8 mouse cellular contexts compared by ENCODE assay signal in the genomic region with DNA sequence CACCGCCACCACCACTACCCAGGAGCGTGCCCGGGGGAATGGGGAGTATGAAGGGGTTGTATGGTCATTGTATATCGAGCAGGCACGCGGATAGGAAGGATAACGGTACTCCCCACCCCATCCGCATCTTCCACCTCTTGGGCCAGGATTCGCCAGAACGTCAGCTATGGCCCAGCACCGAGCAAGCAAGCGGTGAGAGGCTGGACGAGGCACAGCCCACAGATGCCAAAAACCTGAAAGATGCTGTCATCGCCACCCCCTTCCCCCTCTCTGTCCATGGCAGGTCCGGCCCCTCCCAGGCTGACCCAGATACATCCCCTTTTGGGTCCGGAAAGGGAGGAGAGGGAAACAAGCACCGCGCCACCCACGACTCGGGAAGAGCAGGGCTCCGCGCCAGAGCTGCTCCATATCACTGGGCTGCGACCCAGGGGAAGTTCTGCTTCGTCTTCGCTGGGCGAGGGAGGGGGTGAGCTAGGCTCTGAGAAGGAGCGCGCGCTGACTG. TPM values are rescaled to one million over a fixed set of nuclear protein-coding genes. Genes with fewer than 3 reads are reported as not detected.
DNase-seq lines count a peak whose midpoint lies in the region; ATAC-seq and TF ChIP-seq lines count a peak whose summit lies in the region.

No protein-coding gene starts in this region.

- peak overlapping the region; percentile 85 for H3K4me2 ChIP-seq in forebrain, embryonic 11.5 days (ENCODE audit: low read depth, low read length, severe bottlenecking)
- H3K4me2 ChIP-seq in heart, embryonic 16.5 days (ENCODE audit: low read depth, low read length) = peak overlapping the region; percentile 95
- peak overlapping the region; percentile 90 for H3K4me2 ChIP-seq in kidney, postnatal 0 days (ENCODE audit: low read length)
- peak overlapping the region; percentile 82 for H3K4me2 ChIP-seq in neural tube, embryonic 14.5 days (ENCODE audit: low read depth, low read length)

- no peak for TF ChIP-seq CTCF in kidney, postnatal 0 days (IDR thresholded peaks at IDR 0.05; ENCODE audit: low read depth)

- H3K9ac ChIP-seq in forebrain, embryonic 11.5 days (ENCODE audit: low read length) = peak overlapping the region; percentile 35
- peak overlapping the region; percentile 56; the same call in 1 of the 2 replicates for H3K9ac ChIP-seq in heart, embryonic 16.5 days (ENCODE audit: low read length)
- H3K9ac ChIP-seq in kidney, postnatal 0 days (ENCODE audit: low read depth, low read length) = no peak overlapping the region
- peak overlapping the region; percentile 25; the same call in 1 of the 2 replicates for H3K9ac ChIP-seq in neural tube, embryonic 14.5 days (replicated peaks; ENCODE audit: low read depth, low read length)

- no peaks in the 10 kb centered on the region for H3K9me3 ChIP-seq in forebrain, embryonic 11.5 days (ENCODE audit: control insufficient read depth, low read length)
- no peaks in the 10 kb centered on the region for H3K9me3 ChIP-seq in heart, embryonic 16.5 days (replicated peaks; ENCODE audit: control insufficient read depth, low read length)
- H3K9me3 ChIP-seq in kidney, postnatal 0 days (replicated peaks; ENCODE audit: low read length) = no peaks in the 10 kb centered on the region
- H3K9me3 ChIP-seq in neural tube, embryonic 14.5 days (ENCODE audit: control insufficient read depth, low read length) = no peaks in the 10 kb centered on the region

- DNase-seq in adrenal gland, adult (ENCODE audit: inconsistent age in 2 of 2, low spot score in 1 of 2) = peak; percentile 40 to 72
- no peak for DNase-seq in adrenal gland, postnatal 4 days (ENCODE audit: low spot score in 2 of 2)
- DNase-seq in forebrain, embryonic 11.5 days (ENCODE audit: low spot score) = peak; percentile 54
- DNase-seq in kidney, postnatal 0 days (ENCODE audit: low spot score) = peak; percentile 51
- DNase-seq in lung, adult 18-20 months = peak; percentile 50 to 51
- peak; percentile 78 to 82 for DNase-seq in urinary bladder, postnatal 4 days (ENCODE audit: low spot score in 2 of 2)

- peak; percentile 63 for ATAC-seq in forebrain, embryonic 11.5 days (replicated peaks; ENCODE audit: low FRiP score)
- ATAC-seq in heart, embryonic 16.5 days (replicated peaks; ENCODE audit: extremely low read depth, insufficient read depth, low FRiP score) = peak; percentile 77
- peak; percentile 75 for ATAC-seq in kidney, postnatal 0 days (replicated peaks; ENCODE audit: low FRiP score, low read depth)
- peak; percentile 65 for ATAC-seq in neural tube, embryonic 14.5 days (ENCODE audit: low read depth)

- H3K27ac ChIP-seq in forebrain, embryonic 11.5 days (ENCODE audit: low read depth, low read length) = no peak overlapping the region
- no peak overlapping the region for H3K27ac ChIP-seq in heart, embryonic 16.5 days (ENCODE audit: low read length)
- no peak overlapping the region for H3K27ac ChIP-seq in kidney, postnatal 0 days
- H3K27ac ChIP-seq in neural tube, embryonic 14.5 days (ENCODE audit: low read depth, low read length) = no peak overlapping the region

- under 1% methylated on average over 28 of the region's 29 CpGs for WGBS in forebrain, embryonic 11.5 days
- WGBS in heart, embryonic 16.5 days = under 1% methylated on average over 29 of the region's 29 CpGs
- WGBS in kidney, postnatal 0 days = under 1% methylated on average over 27 of the region's 29 CpGs
- WGBS in neural tube, embryonic 14.5 days = under 1% methylated on average over 29 of the region's 29 CpGs

- H3K36me3 ChIP-seq in forebrain, embryonic 11.5 days (ENCODE audit: control insufficient read depth, insufficient read depth, low read length) = no peaks in the 10 kb centered on the region
- H3K36me3 ChIP-seq in heart, embryonic 16.5 days (ENCODE audit: control insufficient read depth, insufficient read depth) = no peaks in the 10 kb centered on the region
- no peaks in the 10 kb centered on the region for H3K36me3 ChIP-seq in kidney, postnatal 0 days (ENCODE audit: insufficient read depth, low read length)
- H3K36me3 ChIP-seq in neural tube, embryonic 14.5 days (ENCODE audit: control insufficient read depth, insufficient read depth, low read length) = no peaks in the 10 kb centered on the region

- H3K4me3 ChIP-seq in forebrain, embryonic 11.5 days (ENCODE audit: low read depth, low read length) = peak overlapping the region; percentile 34
- H3K4me3 ChIP-seq in heart, embryonic 16.5 days (ENCODE audit: low read length) = peak overlapping the region; percentile 64
- H3K4me3 ChIP-seq in kidney, postnatal 0 days (replicated peaks; ENCODE audit: low read depth, low read length) = peak overlapping the region; percentile 44
- H3K4me3 ChIP-seq in neural tube, embryonic 14.5 days (ENCODE audit: low read depth, low read length) = peak overlapping the region; percentile 47

- peaks cover 8% of the 10 kb centered on the region; the same call in 1 of the 2 replicates for H3K4me1 ChIP-seq in forebrain, embryonic 11.5 days (replicated peaks; ENCODE audit: control insufficient read depth, insufficient read depth, low read length)
- H3K4me1 ChIP-seq in heart, embryonic 16.5 days (ENCODE audit: control insufficient read depth, insufficient read depth, low read length) = peaks cover 10% of the 10 kb centered on the region
- peaks cover 7% of the 10 kb centered on the region; the same call in 1 of the 2 replicates for H3K4me1 ChIP-seq in kidney, postnatal 0 days (replicated peaks; ENCODE audit: insufficient read depth, low read length)
- peaks cover 18% of the 10 kb centered on the region; the same call in 1 of the 2 replicates for H3K4me1 ChIP-seq in neural tube, embryonic 14.5 days (ENCODE audit: control insufficient read depth, insufficient read depth, low read length)

- H3K27me3 ChIP-seq in forebrain, embryonic 11.5 days (ENCODE audit: control insufficient read depth, insufficient read depth, low read length) = peaks cover 36% of the 10 kb centered on the region
- H3K27me3 ChIP-seq in heart, embryonic 16.5 days (ENCODE audit: control insufficient read depth, insufficient read depth, low read length) = peaks cover 36% of the 10 kb centered on the region
- H3K27me3 ChIP-seq in kidney, postnatal 0 days (ENCODE audit: insufficient read depth, low read length) = peaks cover 31% of the 10 kb centered on the region
- H3K27me3 ChIP-seq in neural tube, embryonic 14.5 days (ENCODE audit: control insufficient read depth, insufficient read depth, low read length) = peaks cover 34% of the 10 kb centered on the region

RNA-seq across cellular contexts. Expression of gene Wnt2, which starts 1.2 kb away (rescaled TPM):
- total RNA-seq in adrenal gland, postnatal 4 days (2021) = under 1 TPM; 0.67 to 0.85 TPM
- 0.61 and 0.65 TPM in 2 replicates for polyA plus RNA-seq in forebrain, embryonic 11.5 days (2014; fragmentation: Nextera tagmentation; extraction: Ambion mirVana)
- 2.8 and 8.1 TPM in 2 replicates for polyA plus RNA-seq in heart, embryonic 16.5 days (2015; fragmentation: Nextera tagmentation; extraction: Ambion mirVana)
- polyA plus RNA-seq in kidney, postnatal 0 days (2015; fragmentation: Nextera tagmentation; extraction: Ambion mirVana) = 0.43 and 0.50 TPM in 2 replicates
- 0.60 and 0.64 TPM in 2 replicates for polyA plus RNA-seq in neural tube, embryonic 14.5 days (2014; fragmentation: Nextera tagmentation; extraction: Ambion mirVana)

Comparison
In these comparisons a context has a peak if more than half of its experiments do, and no peak if none do; other contexts are left out.
1. DNase-seq: peak in adrenal gland, adult (2 of 2), forebrain, embryonic 11.5 days (single experiment), kidney, postnatal 0 days (single experiment), lung, adult 18-20 months (2 of 2) and urinary bladder, postnatal 4 days (2 of 2); none in adrenal gland, postnatal 4 days (0 of 2).
2. Peak in every context shown above with its lines, with median percentiles within 50 percentile points of each other: ATAC-seq, H3K4me2 ChIP-seq and H3K4me3 ChIP-seq.